Mouse (Mus musculus): Measurements from ENCODE around the gene Polr2e.

The Polr2e gene

GRCm38 (mm10) chr10:80016931-80017330, 22.7 kb downstream of the Polr2e start:
- DNase-seq (ENCODE audit: low spot score in 2 of 2) = no peak

- no peak for DNase-seq (ENCODE audit: low spot score in 2 of 2)
Measured at GRCm38 (mm10) chr10:80016511-80016910, 23.1 kb downstream of the Polr2e start, which contains the start of gene Arhgap45. Gene Arhgap45, plus strand, starts transcription at chr10:80016653.

GRCm38 (mm10) chr10:80015583-80015982, 24.0 kb downstream of the Polr2e start:
- DNase-seq (ENCODE audit: low spot score in 2 of 2) = no peak

- no peak for DNase-seq (ENCODE audit: low spot score in 2 of 2)
Measured at GRCm38 (mm10) chr10:80014484-80015290, 24.9 kb downstream of the Polr2e start.

- no peak for DNase-seq (ENCODE audit: low spot score in 2 of 2)
Measured at GRCm38 (mm10) chr10:80013609-80014008, 26.0 kb downstream of the Polr2e start.

GRCm38 (mm10) chr10:80011740-80012139, 27.9 kb downstream of the Polr2e start:
- DNase-seq (ENCODE audit: low spot score in 2 of 2) = no peak

- DNase-seq (ENCODE audit: low spot score in 2 of 2) = no peak
Measured at GRCm38 (mm10) chr10:80004233-80004705, 35.3 kb downstream of the Polr2e start.

- DNase-seq (ENCODE audit: low spot score in 2 of 2) = no peak
Measured at GRCm38 (mm10) chr10:80003374-80004232, 36.0 kb downstream of the Polr2e start.

GRCm38 (mm10) chr10:80002829-80003228, 36.8 kb downstream of the Polr2e start:
- DNase-seq (ENCODE audit: low spot score in 2 of 2) = no peak

GRCm38 (mm10) chr10:80001945-80002344, 37.6 kb downstream of the Polr2e start:
- no peak for DNase-seq (ENCODE audit: low spot score in 2 of 2)

- peak; percentile 19 to 44 for DNase-seq (ENCODE audit: low spot score in 2 of 2)
Measured at GRCm38 (mm10) chr10:79997819-79998218, 41.8 kb downstream of the Polr2e start.

GRCm38 (mm10) chr10:79997034-79997760, 42.4 kb downstream of the Polr2e start:
- peak in 1 of 2 experiments; percentile 55 for DNase-seq (ENCODE audit: low spot score in 2 of 2)

- DNase-seq (ENCODE audit: low spot score in 2 of 2) = peak; percentile 96 to 98
Measured at GRCm38 (mm10) chr10:79996272-79997033, 43.1 kb downstream of the Polr2e start, which contains the start of gene Abca7. Gene Abca7, plus strand, starts transcription at chr10:79996494.

- no peak for DNase-seq (ENCODE audit: low spot score in 2 of 2)
Measured at GRCm38 (mm10) chr10:79995636-79996035, 44.0 kb downstream of the Polr2e start.

GRCm38 (mm10) chr10:79994397-79995115, 45.0 kb downstream of the Polr2e start:
- no peak for DNase-seq (ENCODE audit: low spot score in 2 of 2)

- no peak for DNase-seq (ENCODE audit: low spot score in 2 of 2)
Measured at GRCm38 (mm10) chr10:79991548-79991947, 48.0 kb downstream of the Polr2e start.

- no peak for DNase-seq (ENCODE audit: low spot score in 2 of 2)
Measured at GRCm38 (mm10) chr10:79991099-79991498, 48.5 kb downstream of the Polr2e start.

- no peak for DNase-seq (ENCODE audit: low spot score in 2 of 2)
Measured at GRCm38 (mm10) chr10:79989870-79990269, 49.7 kb downstream of the Polr2e start.

GRCm38 (mm10) chr10:79989272-79989786, 50.3 kb downstream of the Polr2e start:
- DNase-seq (ENCODE audit: low spot score in 2 of 2) = no peak

All from urinary bladder, postnatal 36 days (tissue).